Mouse (Mus musculus): ENCODE data around the gene Ccnyl1.

- TF ChIP-seq CTCF (IDR thresholded peaks at IDR 0.05; ENCODE audit: extremely low read depth, insufficient read depth, insufficient read length, insufficient replicate concordance) (no peak), POLR2A (IDR thresholded peaks at IDR 0.05; ENCODE audit: low read depth, low read length) (no peak)
Observed at GRCm38 (mm10) chr1:64669451-64669850, 20.8 kb upstream of the Ccnyl1 start.

All from spleen, adult 2 months (tissue).